Mouse (Mus musculus) myocyte (in vitro differentiated cells): ENCODE data around the gene Plxnb1.

Source experiments
- CEBPB ChIP-seq: IDR thresholded peaks from 2 replicates; pipeline ENCODE4 v1.6.1; 2011; ENCODE audit warnings: mild to moderate bottlenecking, moderate library complexity; ENCODE audit not compliant: poor library complexity, insufficient read depth, severe bottlenecking
- TCF3 ChIP-seq: IDR thresholded peaks from one replicate; pipeline ENCODE4 v1.6.1; 2011; ENCODE audit warnings: low read depth, control low read depth; ENCODE audit not compliant: insufficient read length

GRCm38 (mm10) chr9:109103250-109103649 lies 8.1 kb downstream of the Plxnb1 start:
- no peak for TF ChIP-seq CEBPB
- no peak for TF ChIP-seq TCF3
